Mouse (Mus musculus) brain, adult 2 months (tissue): ENCODE measurements around the gene F13b.

Experiments used
- DNase-seq: peaks from one replicate; pipeline ENCODE4 v3.0.0; 2011; ENCODE audit warnings: low read depth, low spot score

The F13b gene

GRCm38 (mm10) chr1:139501258-139501752, at the start of gene F13b:
Gene F13b, plus strand, starts transcription at chr1:139501702.
- no peak for DNase-seq

- peak; percentile 89 for DNase-seq
Measured at GRCm38 (mm10) chr1:139454340-139455225, 46.9 kb upstream of the F13b start, which contains the start of gene Aspm. Gene Aspm, plus strand, starts transcription at chr1:139454772.

- DNase-seq, result no peak
Measured at GRCm38 (mm10) chr1:139455226-139455869, 46.2 kb upstream of the F13b start.

- DNase-seq, result no peak
Measured at GRCm38 (mm10) chr1:139460807-139461206, 40.7 kb upstream of the F13b start.

- no peak for DNase-seq
Measured at GRCm38 (mm10) chr1:139465936-139466335, 35.6 kb upstream of the F13b start.

- peak; percentile 31 for DNase-seq
Measured at GRCm38 (mm10) chr1:139478898-139479297, 22.6 kb upstream of the F13b start.

- peak; percentile 57 for DNase-seq
Measured at GRCm38 (mm10) chr1:139480246-139480645, 21.3 kb upstream of the F13b start.

- DNase-seq, result peak; percentile 74
Measured at GRCm38 (mm10) chr1:139481146-139481545, 20.4 kb upstream of the F13b start.

- no peak for DNase-seq
Measured at GRCm38 (mm10) chr1:139494630-139495029, 6.9 kb upstream of the F13b start.

GRCm38 (mm10) chr1:139495408-139495807, 6.1 kb upstream of the F13b start:
- no peak for DNase-seq

- DNase-seq, result no peak
Measured at GRCm38 (mm10) chr1:139496212-139496611, 5.3 kb upstream of the F13b start.

GRCm38 (mm10) chr1:139499751-139500150, 1.8 kb upstream of the F13b start:
- no peak for DNase-seq

- no peak for DNase-seq
Measured at GRCm38 (mm10) chr1:139514556-139514955, 13.1 kb downstream of the F13b start.

GRCm38 (mm10) chr1:139548536-139548935, 47.0 kb downstream of the F13b start:
- DNase-seq, result no peak

GRCm38 (mm10) chr1:139551311-139551710, 49.8 kb downstream of the F13b start:
- DNase-seq, result no peak

GRCm38 (mm10) chr1:139560024-139560423, 58.5 kb downstream of the F13b start, which contains the start of gene Cfhr1:
Gene Cfhr1, minus strand, starts transcription at chr1:139560272.
- DNase-seq, result no peak
